Mouse (Mus musculus) kidney, adult 2 months (tissue): ENCODE data around the gene Tgm6.

Experiments used
- CTCF ChIP-seq: fragments of 200-500 bp; conservative IDR thresholded peaks from 2 replicates; pipeline ENCODE4 v1.5.1; 2011; ENCODE audit warnings: low read depth, mild to moderate bottlenecking, control low read depth, low read length, moderate library complexity, mixed read lengths; ENCODE audit not compliant: insufficient read depth, insufficient read length
- POLR2A ChIP-seq: fragments of 200-500 bp; IDR thresholded peaks from one replicate; pipeline ENCODE4 v1.6.1; 2011; ENCODE audit warnings: low read depth, low read length, control low read depth

DNA sequence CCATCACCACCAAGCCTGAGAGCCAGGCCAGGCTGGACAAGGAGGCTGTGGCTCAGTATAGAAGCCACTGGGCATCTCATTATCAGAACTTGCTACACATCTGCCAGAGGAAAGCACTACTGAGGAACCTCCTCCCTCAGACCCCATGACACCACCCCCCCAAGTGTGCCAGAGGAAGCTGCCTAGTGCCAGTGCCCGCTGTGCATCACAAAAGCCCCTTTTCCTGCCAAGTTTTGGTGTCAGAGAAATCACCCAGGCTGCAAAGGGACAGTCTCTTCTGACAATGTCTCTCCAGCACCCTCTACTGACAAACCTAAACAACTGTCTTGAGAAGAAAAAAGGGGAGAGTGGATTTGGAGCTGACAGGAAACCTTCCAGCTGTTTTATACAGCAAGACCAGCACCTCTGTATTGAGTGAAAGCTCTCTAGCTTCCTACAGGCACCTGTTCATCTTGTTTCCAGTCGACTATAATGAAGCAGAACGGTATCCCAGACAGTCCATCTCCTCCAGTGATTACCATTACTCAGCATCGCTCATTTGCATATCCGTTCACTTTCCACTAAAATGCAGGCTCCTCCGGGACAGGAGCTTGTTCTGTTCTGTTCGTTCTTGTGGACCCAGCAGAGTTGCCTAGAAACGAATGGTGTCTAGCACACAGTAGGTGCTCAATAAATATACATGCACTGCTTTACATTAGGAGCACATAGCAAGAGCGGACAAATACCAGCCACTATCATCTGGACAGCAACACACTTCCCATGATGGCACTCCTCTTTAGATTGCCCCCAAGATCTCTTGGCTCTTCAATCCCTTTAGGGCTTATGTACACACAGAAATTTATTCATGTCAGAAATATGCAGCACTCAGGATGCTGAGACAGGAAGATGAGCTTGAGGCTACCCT, 54.3 kb downstream of the Tgm6 start:
- TF ChIP-seq CTCF: 0 out of 2 replicates have a peak, but pooled peaks have one; percentile 27
- TF ChIP-seq POLR2A: no peak
